Mouse (Mus musculus) stomach, postnatal 0 days (tissue): ENCODE results near the gene Slamf8. TPM values are rescaled to one million over a fixed set of nuclear protein-coding genes. Genes with fewer than 3 reads are reported as not detected.
A peak's percentile ranks its signal among the peaks of the same experiment; 100 is the strongest.

ENCODE experiments used
- ATAC-seq: fragments of 200-750 bp; cut with Nextera tagmentation; 2 replicates; pipeline ENCODE4 v1.8.0; 2017; ENCODE audit not compliant: low FRiP score, low TSS enrichment
- DNase-seq: peaks from one replicate; pipeline ENCODE4 v3.0.0-alpha.2; 2016; ENCODE audit warnings: low spot score
- H3K27ac ChIP-seq: fragments of 300-500 bp; sonication (generic); replicated peaks from 2 replicates; pipeline ENCODE4 v1.5.1; 2014; ENCODE audit warnings: mild to moderate bottlenecking, control low read depth
- H3K27me3 ChIP-seq: fragments of 300-500 bp; sonication (generic); 2 replicates; pipeline ENCODE4 v1.6.1; 2014; ENCODE audit warnings: low read length; ENCODE audit not compliant: control insufficient read depth, insufficient read depth
- H3K36me3 ChIP-seq: fragments of 300-500 bp; sonication (generic); 2 replicates; pipeline ENCODE4 v1.6.1; 2014; ENCODE audit warnings: low read length, mixed read lengths; ENCODE audit not compliant: control insufficient read depth, insufficient read depth
- H3K4me1 ChIP-seq: fragments of 300-500 bp; sonication (generic); replicated peaks from 2 replicates; pipeline ENCODE4 v1.6.1; 2014; ENCODE audit warnings: antibody characterized with exemption; ENCODE audit not compliant: control insufficient read depth, insufficient read depth
- H3K4me2 ChIP-seq: fragments of 300-500 bp; sonication (generic); replicated peaks from 2 replicates; pipeline ENCODE4 v1.6.1; 2014; ENCODE audit warnings: low read depth, mild to moderate bottlenecking, control low read depth, moderate library complexity
- H3K4me3 ChIP-seq: fragments of 300-500 bp; sonication (generic); 2 replicates; pipeline ENCODE4 v1.5.1; 2014; ENCODE audit warnings: low read depth, low read length, control low read depth
- H3K9ac ChIP-seq: fragments of 300-500 bp; sonication (generic); 2 replicates; pipeline ENCODE4 v1.6.1; 2014; ENCODE audit warnings: mild to moderate bottlenecking, low read length, control low read depth, mixed read lengths
- H3K9me3 ChIP-seq: fragments of 300-500 bp; sonication (generic); 2 replicates; pipeline ENCODE4 v1.6.1; 2016; ENCODE audit warnings: low read length; ENCODE audit not compliant: control insufficient read depth
- CTCF ChIP-seq: IDR thresholded peaks from 2 replicates; pipeline ENCODE4 v1.5.1; 2016; ENCODE audit warnings: antibody characterized with exemption, low read depth, mild to moderate bottlenecking, moderate library complexity
- EP300 ChIP-seq: optimal IDR thresholded peaks from 2 replicates; pipeline ENCODE3; 2016; ENCODE audit warnings: antibody characterized with exemption
- WGBS: fragments of 180-500 bp; shearing (Covaris S2); extraction: QIAGEN DNeasy Blood & Tissue Kit; methylation state at CpG from one replicate; pipeline ENCODE4 v1.1.7; 2014; 5-methylcytosine and 5-hydroxymethylcytosine counted together
- polyA plus RNA-seq: library from polyadenylated mRNA; unstranded; fragments of >200 nt; fragmentation: Nextera tagmentation; extraction: Ambion mirVana; gene quantifications from 2 replicates; pipeline ENCODE4 v1.2.1, GENCODE M21; 2015

Slamf8 gene
- polyA plus RNA-seq, 1 experiment from 2014 or later: 0.12 TPM

DNA sequence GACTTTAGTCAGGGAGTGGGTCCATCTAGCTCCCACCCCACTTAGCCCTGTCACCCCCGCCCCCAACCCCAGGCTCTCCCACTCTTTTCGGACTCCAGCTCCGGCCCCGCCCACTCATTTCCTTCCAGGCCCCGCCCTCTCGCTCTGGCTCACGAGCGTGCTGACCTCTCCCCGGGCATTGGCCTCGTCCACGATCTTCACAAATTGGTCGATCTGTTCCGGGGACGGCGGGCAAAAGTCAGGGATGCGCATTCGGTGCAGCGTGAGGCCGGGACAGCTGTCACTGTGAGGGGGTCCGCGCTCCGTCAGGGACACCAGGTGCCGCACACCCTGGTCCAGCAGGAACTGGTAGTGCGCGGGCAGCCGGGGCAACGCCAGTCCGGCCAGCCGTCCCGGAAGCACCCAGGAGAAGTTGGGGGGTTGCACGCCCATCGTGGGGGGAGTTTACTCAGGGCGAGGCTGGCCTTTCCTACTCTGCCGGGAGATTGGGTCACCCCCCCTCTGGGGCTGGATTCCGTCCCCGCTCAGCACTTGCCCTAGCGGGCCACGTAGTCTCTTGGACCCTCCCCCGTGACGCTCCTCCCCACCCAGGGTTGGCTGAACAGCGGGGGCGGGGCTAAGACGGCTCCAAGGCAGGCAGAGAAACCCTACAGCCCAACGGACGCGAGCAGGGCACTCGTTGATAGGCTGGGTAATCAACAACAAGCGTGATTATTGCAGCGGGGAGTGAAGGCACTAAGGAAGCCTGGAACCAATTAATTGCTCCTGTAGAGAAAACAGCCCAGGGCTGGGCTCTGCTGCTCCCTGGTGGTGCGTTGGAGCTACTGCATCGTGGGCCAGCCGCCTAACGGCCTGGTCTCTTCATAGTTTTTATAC is 42.3 kb upstream of the Slamf8 start, which contains the start of gene Dusp23:
Dusp23 (minus strand) TSS at position 512 of the 876 bp plus-strand sequence.
- DNase-seq: peak; percentile 99
- peak; percentile 98 for TF ChIP-seq CTCF
- TF ChIP-seq EP300: peak; percentile 71
- ATAC-seq: peak; percentile 99
- Histone ChIP-seq H3K9me3 (no peaks in the 10 kb centered on the region), H3K4me2 (peak within 1 kb of the TSS; percentile 93), H3K27ac (peak within 1 kb of the TSS; percentile 92), H3K27me3 (no peaks in the 10 kb centered on the region), H3K4me3 (peak within 1 kb of the TSS; percentile 69), H3K9ac (peak within 1 kb of the TSS; percentile 76), H3K36me3 (no peaks in the 10 kb centered on the region), H3K4me1 (no peaks in the 10 kb centered on the region; the same call in 1 of the 2 replicates)
- under 1% methylated on average over 43 of the region's 53 CpGs for WGBS

DNA sequence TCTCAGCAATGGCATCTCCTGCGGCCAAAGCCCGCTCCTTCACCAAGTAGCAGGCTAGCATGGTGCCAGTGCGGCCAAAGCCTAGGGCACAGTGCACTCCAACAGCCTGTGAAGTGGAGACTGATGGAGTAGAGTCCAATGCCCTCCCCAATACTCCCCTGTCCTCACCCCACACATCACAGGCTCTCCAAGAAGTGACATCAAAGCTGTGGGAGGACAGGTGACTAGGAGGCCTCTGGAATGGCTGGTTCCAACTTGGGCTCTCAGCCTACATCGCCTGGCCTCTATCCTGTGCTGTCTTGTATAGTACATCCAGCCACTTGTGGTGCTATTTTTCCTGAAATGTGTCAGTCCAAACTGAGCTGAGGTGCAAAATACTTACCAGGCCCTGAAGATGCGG is 41.4 kb upstream of the Slamf8 start:
- H3K9ac ChIP-seq: no peak overlapping the region
- 90% methylated on average over 5 of the region's 5 CpGs for WGBS
- DNase-seq (no peak), ATAC-seq (no peak)
- H3K9me3 ChIP-seq: no peaks in the 10 kb centered on the region
- no peaks in the 10 kb centered on the region for H3K27me3 ChIP-seq
- TF ChIP-seq CTCF: no peak
- no peaks in the 10 kb centered on the region for H3K36me3 ChIP-seq
- no peak overlapping the region for H3K27ac ChIP-seq
- no peak overlapping the region for H3K4me3 ChIP-seq
- no peak overlapping the region for H3K4me2 ChIP-seq
- no peaks in the 10 kb centered on the region; the same call in 1 of the 2 replicates for H3K4me1 ChIP-seq

DNA sequence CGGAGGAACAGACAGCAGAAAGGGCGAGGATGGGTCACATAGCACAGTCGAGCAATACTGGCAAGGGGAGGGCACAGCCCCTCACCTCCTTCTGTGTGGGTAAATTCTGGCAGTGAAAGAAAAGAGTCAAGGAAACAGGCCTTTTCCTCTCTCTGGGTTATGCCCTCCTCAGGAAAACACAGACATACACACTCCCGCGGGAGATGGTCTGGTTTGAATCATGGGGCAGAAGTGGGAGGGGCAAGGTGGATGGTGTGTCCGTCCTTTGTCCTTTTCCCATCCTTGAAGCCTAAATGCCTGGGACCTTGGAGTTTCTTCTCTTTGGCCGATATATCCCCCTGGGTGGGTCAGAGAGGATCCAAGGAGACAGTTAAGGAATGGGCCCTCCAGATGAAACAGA is 39.5 kb upstream of the Slamf8 start:
- H3K4me3 ChIP-seq: no peak overlapping the region
- H3K9me3 ChIP-seq: no peaks in the 10 kb centered on the region
- TF ChIP-seq CTCF (no peak), EP300 (no peak)
- no peaks in the 10 kb centered on the region; the same call in 1 of the 2 replicates for H3K4me1 ChIP-seq
- H3K27me3 ChIP-seq: no peaks in the 10 kb centered on the region
- no peak overlapping the region for H3K9ac ChIP-seq
- 72% methylated on average over 7 of the region's 7 CpGs for WGBS
- no peaks in the 10 kb centered on the region for H3K36me3 ChIP-seq
- no peak for DNase-seq
- ATAC-seq: no peak
- H3K4me2 ChIP-seq: no peak overlapping the region
- H3K27ac ChIP-seq: no peak overlapping the region

DNA sequence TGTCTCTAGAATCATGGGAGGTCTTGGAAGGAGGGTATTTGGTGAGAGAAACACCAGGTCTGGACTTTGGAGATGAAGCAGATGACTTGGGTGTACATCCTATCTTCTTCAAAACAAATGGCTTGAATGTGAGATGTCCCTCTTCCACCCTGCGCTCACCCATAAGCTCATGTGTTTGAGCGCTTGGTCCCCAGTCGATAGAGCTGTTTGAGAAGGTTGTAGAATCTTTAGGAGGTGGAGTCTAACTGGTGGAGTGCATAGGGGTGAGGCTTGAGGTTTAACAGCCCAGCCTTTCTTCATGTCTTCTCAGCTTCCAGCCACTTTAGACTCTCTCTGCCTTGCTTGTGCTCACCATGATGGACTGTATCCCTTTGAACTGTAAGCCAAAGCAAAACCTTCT is 35.9 kb upstream of the Slamf8 start:
- no peak for ATAC-seq
- 93% methylated on average over 3 of the region's 3 CpGs for WGBS

DNA sequence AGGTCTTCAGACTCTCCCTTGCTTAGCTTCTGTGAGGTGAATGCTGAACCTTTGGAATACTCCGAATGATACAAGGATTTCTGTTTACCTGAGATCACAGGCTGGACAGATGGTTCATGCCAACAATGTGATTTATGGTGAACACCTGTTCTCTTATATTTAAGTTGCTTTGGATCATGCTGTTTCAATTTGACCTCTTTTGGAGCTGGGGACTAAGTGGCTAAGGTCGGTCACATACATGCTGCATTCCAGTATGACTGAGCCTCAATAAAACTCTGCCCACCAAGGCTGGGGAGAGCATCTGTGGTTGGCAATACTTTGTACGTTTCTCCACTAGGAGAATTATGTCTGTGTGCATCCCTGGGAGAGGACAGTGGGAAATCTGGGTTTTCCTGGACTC is 33.7 kb upstream of the Slamf8 start:
- 50% methylated on average over 3 of the region's 3 CpGs for WGBS
- no peak overlapping the region for H3K27ac ChIP-seq
- H3K4me2 ChIP-seq: no peak overlapping the region
- TF ChIP-seq CTCF (no peak), EP300 (no peak)
- no peak for DNase-seq
- H3K4me1 ChIP-seq: no peaks in the 10 kb centered on the region
- H3K36me3 ChIP-seq: no peaks in the 10 kb centered on the region
- no peak overlapping the region for H3K4me3 ChIP-seq
- no peaks in the 10 kb centered on the region for H3K27me3 ChIP-seq
- ATAC-seq: no peak
- no peak overlapping the region for H3K9ac ChIP-seq
- no peaks in the 10 kb centered on the region for H3K9me3 ChIP-seq

More for the DNA sequence above, 35.9 kb upstream of the Slamf8 start:
- H3K4me2 ChIP-seq: no peak overlapping the region
- H3K4me3 ChIP-seq: no peak overlapping the region
- no peak for TF ChIP-seq EP300
- no peak for TF ChIP-seq CTCF
- no peaks in the 10 kb centered on the region for H3K4me1 ChIP-seq
- no peaks in the 10 kb centered on the region for H3K36me3 ChIP-seq
- H3K9ac ChIP-seq: no peak overlapping the region
- no peaks in the 10 kb centered on the region for H3K27me3 ChIP-seq
- H3K27ac ChIP-seq: no peak overlapping the region
- H3K9me3 ChIP-seq: no peaks in the 10 kb centered on the region
- peak; percentile 5 for DNase-seq

DNA sequence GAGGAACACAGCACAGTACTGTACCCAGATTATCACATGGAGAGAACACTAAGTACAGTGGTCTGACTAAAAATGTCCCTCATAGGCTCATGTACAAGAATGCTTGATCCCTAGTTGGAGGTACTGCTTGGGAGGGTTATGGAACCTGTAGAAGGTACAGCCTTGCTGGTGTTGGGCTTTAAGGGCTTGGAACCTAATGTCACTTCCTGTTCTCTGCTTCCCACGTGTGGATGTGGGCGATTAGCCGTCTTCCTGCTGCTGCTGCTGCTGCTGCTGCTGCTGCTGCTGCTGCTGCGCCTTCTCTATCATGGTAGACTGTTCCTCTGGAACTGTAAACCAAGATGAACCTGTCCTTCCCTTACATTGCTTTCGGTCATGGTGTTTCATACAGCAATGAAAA is 33.2 kb upstream of the Slamf8 start:
- DNase-seq (no peak), ATAC-seq (no peak)
- H3K4me1 ChIP-seq: no peaks in the 10 kb centered on the region
- TF ChIP-seq EP300 (no peak), CTCF (no peak)
- 60% methylated on average over 5 of the region's 5 CpGs for WGBS
- no peak overlapping the region for H3K27ac ChIP-seq
- H3K9me3 ChIP-seq: no peaks in the 10 kb centered on the region
- no peak overlapping the region for H3K4me3 ChIP-seq
- no peak overlapping the region for H3K4me2 ChIP-seq
- H3K9ac ChIP-seq: no peak overlapping the region
- H3K27me3 ChIP-seq: no peaks in the 10 kb centered on the region
- no peaks in the 10 kb centered on the region for H3K36me3 ChIP-seq
